Mouse (Mus musculus): Measurements from ENCODE around the gene Mtmr10. TPM values are rescaled to one million over a fixed set of nuclear protein-coding genes. Genes with fewer than 3 reads are reported as not detected.

The Mtmr10 gene
- 4.9 and 7.3 TPM in 2 replicates for polyA plus RNA-seq (2012; rRNA removed; ENCODE audit: low replicate concordance)

DNA sequence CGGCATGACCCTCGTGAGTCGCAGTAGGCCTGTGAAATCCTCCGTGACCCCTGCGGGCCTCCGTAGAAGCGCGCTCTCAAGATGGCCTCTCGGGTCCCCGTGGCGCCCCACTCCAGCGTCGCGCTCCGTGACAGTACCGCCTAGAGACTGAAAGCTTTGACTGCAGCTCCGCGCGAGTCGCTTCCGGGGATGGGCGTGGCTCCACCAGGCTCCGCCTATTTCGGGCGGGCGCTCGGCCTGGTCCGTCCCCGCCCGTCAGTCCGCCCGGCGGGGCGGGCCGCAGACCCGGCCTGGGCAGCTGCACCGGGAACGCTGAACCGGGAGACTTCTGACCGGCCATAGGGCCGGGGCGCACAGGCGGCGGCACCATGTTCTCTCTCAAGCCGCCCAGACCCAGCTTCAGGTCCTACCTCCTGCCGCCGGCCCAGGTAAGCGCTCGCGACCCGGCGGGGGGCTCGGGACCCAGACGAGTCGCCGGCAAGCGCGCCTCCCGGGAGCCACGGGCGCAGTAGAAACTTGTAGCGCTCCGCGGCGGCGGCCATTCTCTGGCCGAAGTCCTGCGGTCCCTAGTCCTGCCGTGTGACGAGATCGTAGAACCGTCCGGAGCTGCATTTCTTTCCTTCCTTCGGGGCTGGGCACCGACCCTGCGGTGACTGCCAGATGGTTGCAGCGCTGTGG, at the start of gene Mtmr10:
Mtmr10 (plus strand) TSS at position 240 of the 678 bp plus-strand sequence.

DNA sequence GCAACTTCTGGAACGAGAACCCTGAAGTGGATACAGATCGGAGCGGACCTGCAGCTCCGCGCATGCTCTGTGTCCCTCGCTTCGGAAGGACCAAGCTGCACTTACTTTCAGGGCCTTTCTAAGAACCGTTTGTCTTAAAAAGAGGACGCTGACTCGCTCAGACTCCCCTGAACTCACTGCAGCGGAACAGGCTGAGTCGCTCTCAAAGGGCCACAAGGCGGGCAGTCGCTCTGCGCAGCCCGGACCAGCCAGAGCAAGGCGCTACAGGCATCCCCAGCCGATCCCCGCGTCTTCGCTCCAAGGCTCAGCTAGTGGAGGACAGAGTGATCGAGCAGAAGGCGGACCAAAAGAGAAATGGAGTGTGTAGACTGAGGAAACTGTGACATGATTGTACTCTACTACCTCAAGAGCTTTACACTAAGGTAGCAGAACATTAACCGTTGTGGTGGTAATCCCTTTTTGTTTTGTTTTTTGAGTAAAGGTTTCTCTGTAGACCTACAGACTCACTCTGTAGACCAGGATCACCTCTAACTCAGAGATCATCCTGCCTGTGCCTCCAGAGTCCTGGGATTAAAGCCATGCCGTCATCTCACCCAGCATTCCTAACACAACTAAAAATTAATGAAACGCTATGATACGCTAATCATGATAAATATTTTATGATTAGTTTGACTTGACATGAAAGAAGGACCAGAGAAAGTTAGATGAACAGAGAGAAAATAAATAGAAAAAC, 86.5 kb downstream of the Mtmr10 start, which contains the start of gene Fan1:
Fan1 (minus strand) TSS at position 266 of the 733 bp plus-strand sequence.

Other genes with a start within 250 kb of the Mtmr10 start
- gene Trpm1, start 133.8 kb upstream of the Mtmr10 start, polyA plus RNA-seq (2012; rRNA removed; ENCODE audit: low replicate concordance): 0.25 and 0.37 TPM in 2 replicates
- gene Fan1, start 86.4 kb downstream of the Mtmr10 start, polyA plus RNA-seq (2012; rRNA removed; ENCODE audit: low replicate concordance): 2.7 and 2.9 TPM in 2 replicates
- 0.68 and 0.82 TPM in 2 replicates for gene Mphosph10, start 104.6 kb downstream of the Mtmr10 start, polyA plus RNA-seq (2012; rRNA removed; ENCODE audit: low replicate concordance)
- gene Mcee, start 105.0 kb downstream of the Mtmr10 start, polyA plus RNA-seq (2012; rRNA removed; ENCODE audit: low replicate concordance): 17.5 and 29.4 TPM in 2 replicates
- 0.14 and 0.20 TPM in 2 replicates for gene Apba2, start 214.1 kb downstream of the Mtmr10 start, polyA plus RNA-seq (2012; rRNA removed; ENCODE audit: low replicate concordance)

All from mammary gland, adult 2 months (tissue).